In genomic region chr12:73793744-73794143, GRCm38 (mm10) we compare ENCODE assay signal across 9 mouse cellular contexts.
DNase-seq lines count a peak whose midpoint lies in the region; ATAC-seq and TF ChIP-seq lines count a peak whose summit lies in the region.
"Had no signal": no experiment of that assay in that cellular context is flagged by ENCODE, and none has a peak within 500 bp of the region (broad histone marks: within the 10 kb centered on the region; RNA-seq: fewer than 3 reads in every experiment).

No protein-coding gene starts in this region.

- no peaks in the 10 kb centered on the region for H3K36me3 ChIP-seq in neural tube, embryonic 12.5 days
- H3K36me3 ChIP-seq in intestine, embryonic 14.5 days (ENCODE audit: control insufficient read depth, insufficient read depth, low read length): no peaks in the 10 kb centered on the region
- no peaks in the 10 kb centered on the region for H3K36me3 ChIP-seq in stomach, postnatal 0 days (ENCODE audit: control insufficient read depth, insufficient read depth, low read length)

- 20% methylated on average over 5 of the region's 5 CpGs for WGBS in neural tube, embryonic 12.5 days
- 25% methylated on average over 5 of the region's 5 CpGs for WGBS in intestine, embryonic 14.5 days
- 33% methylated on average over 5 of the region's 5 CpGs for WGBS in stomach, postnatal 0 days

- TF ChIP-seq EP300 in stomach, postnatal 0 days (optimal IDR thresholded peaks at IDR 0.05): no peak

- no peak overlapping the region for H3K9ac ChIP-seq in neural tube, embryonic 12.5 days
- H3K9ac ChIP-seq in intestine, embryonic 14.5 days (ENCODE audit: low read length): no peak overlapping the region
- no peak overlapping the region for H3K9ac ChIP-seq in stomach, postnatal 0 days (ENCODE audit: low read length)

- H3K27ac ChIP-seq in gastrocnemius, adult 2 months: peak overlapping the region; percentile 77
- H3K27ac ChIP-seq in neural tube, embryonic 12.5 days: no peak overlapping the region
- H3K27ac ChIP-seq in intestine, embryonic 14.5 days (ENCODE audit: low read depth): no peak overlapping the region
- no peak overlapping the region; the same call in 1 of the 2 replicates for H3K27ac ChIP-seq in stomach, postnatal 0 days (replicated peaks)

- H3K4me3 ChIP-seq in gastrocnemius, adult 2 months: peak overlapping the region; percentile 47
- no peak overlapping the region for H3K4me3 ChIP-seq in neural tube, embryonic 12.5 days
- no peak overlapping the region for H3K4me3 ChIP-seq in intestine, embryonic 14.5 days (ENCODE audit: low read depth, low read length)
- no peak overlapping the region for H3K4me3 ChIP-seq in stomach, postnatal 0 days (ENCODE audit: low read depth, low read length)
- H3K4me3 ChIP-seq: megakaryocyte, embryonic 14.5 days had no signal

- peak overlapping the region; percentile 27; the same call in 1 of the 2 replicates for H3K4me2 ChIP-seq in neural tube, embryonic 12.5 days (replicated peaks)
- H3K4me2 ChIP-seq in intestine, embryonic 14.5 days (ENCODE audit: low read length): peak overlapping the region; percentile 5; the same call in 1 of the 2 replicates
- H3K4me2 ChIP-seq in stomach, postnatal 0 days (replicated peaks; ENCODE audit: low read depth): no peak overlapping the region

- peaks cover 7% of the 10 kb centered on the region for H3K4me1 ChIP-seq in neural tube, embryonic 12.5 days
- peaks cover 22% of the 10 kb centered on the region for H3K4me1 ChIP-seq in intestine, embryonic 14.5 days (replicated peaks; ENCODE audit: control insufficient read depth, insufficient read depth, low read length)
- H3K4me1 ChIP-seq in stomach, postnatal 0 days (replicated peaks; ENCODE audit: control insufficient read depth, insufficient read depth): peaks cover 3% of the 10 kb centered on the region; the same call in 1 of the 2 replicates

- peaks cover 3% of the 10 kb centered on the region; the same call in 1 of the 2 replicates for H3K27me3 ChIP-seq in neural tube, embryonic 12.5 days (replicated peaks)
- no peaks in the 10 kb centered on the region for H3K27me3 ChIP-seq in intestine, embryonic 14.5 days (replicated peaks; ENCODE audit: control insufficient read depth, insufficient read depth, low read length)
- H3K27me3 ChIP-seq in stomach, postnatal 0 days (ENCODE audit: control insufficient read depth, insufficient read depth, low read length): no peaks in the 10 kb centered on the region

- peak; percentile 29; the same call in 1 of the 2 replicates for TF ChIP-seq CTCF in gastrocnemius, adult 2 months (IDR thresholded peaks at IDR 0.05)
- peak; percentile 48 for TF ChIP-seq CTCF in stomach, postnatal 0 days (IDR thresholded peaks at IDR 0.05; ENCODE audit: low read depth)

- no peaks in the 10 kb centered on the region for H3K9me3 ChIP-seq in neural tube, embryonic 12.5 days
- H3K9me3 ChIP-seq in intestine, embryonic 14.5 days (ENCODE audit: control insufficient read depth, low read length): no peaks in the 10 kb centered on the region
- H3K9me3 ChIP-seq in stomach, postnatal 0 days (ENCODE audit: control insufficient read depth, low read length): no peaks in the 10 kb centered on the region
- H3K9me3 ChIP-seq: megakaryocyte, embryonic 14.5 days had no signal

- ATAC-seq in neural tube, embryonic 12.5 days (ENCODE audit: low FRiP score, low read depth): no peak
- ATAC-seq in intestine, embryonic 14.5 days (replicated peaks; ENCODE audit: low FRiP score, low TSS enrichment, low read depth): no peak
- ATAC-seq in stomach, postnatal 0 days (ENCODE audit: low FRiP score, low TSS enrichment): no peak

- intact Hi-C loops in gastrocnemius, adult 2 months (cut with DNase I): loop anchor here (10.0 kb wide), 1 partner anchor 221 kb away; no protein-coding TSS in a partner anchor

- peak; percentile 43 for DNase-seq in gastrocnemius, adult 2 months
- DNase-seq in gastrocnemius, adult 18-20 months (ENCODE audit: low spot score): no peak
- DNase-seq in neural tube, embryonic 10.5 days (ENCODE audit: extremely low spot score, low spot score): no peak
- DNase-seq in intestine, embryonic 14.5 days (ENCODE audit: low spot score): no peak
- DNase-seq in stomach, postnatal 0 days (ENCODE audit: low spot score): no peak
- DNase-seq in adrenal gland, adult 8-10 months: no peak
- no peak for DNase-seq in urinary bladder, postnatal 10 days (ENCODE audit: low spot score)
